Mouse (Mus musculus): Measurements from ENCODE around the gene Pnn.
A peak's percentile ranks its signal among the peaks of the same experiment; 100 is the strongest.
"Not testable (repeated sequence)": the region's sequence is repeated elsewhere in the genome, so short reads cannot be mapped to it uniquely, and the experiment has no call there.

The Pnn gene

DNA sequence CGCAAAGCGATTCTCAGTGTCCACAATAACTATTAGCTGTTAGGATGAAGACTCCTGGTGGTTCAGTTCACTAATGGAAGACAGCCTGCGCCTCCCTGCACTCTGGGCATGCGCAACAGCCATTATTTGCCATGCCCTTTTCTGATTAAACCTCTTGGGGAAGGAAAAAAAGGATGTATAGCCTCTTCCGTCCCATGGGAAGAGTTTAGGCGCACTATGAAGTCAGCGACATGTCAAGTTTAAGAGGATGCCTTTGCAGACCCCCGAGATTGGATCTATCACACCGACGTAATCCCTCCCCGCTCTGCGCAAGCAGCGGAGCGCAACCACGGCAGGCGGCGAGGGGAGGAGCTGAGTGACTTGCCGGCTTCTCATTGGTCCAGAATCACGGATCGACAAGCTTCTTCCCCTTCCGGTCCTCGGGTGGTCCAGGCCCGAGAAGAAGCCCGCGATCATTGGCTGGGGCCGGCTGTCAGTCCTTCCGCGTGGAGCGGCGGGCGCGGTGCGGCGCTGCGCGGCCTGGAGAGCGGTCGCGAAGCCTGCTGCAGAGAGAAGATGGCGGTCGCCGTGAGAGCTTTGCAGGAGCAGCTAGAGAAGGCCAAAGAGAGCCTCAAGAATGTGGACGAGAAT lies at the start of gene Pnn:
TSS of gene Pnn (plus strand) at position 437 of the 630 bp plus-strand sequence.
- DNase-seq (ENCODE audit: low spot score in 2 of 2): peak; percentile 96 to 98

- no peak for DNase-seq (ENCODE audit: low spot score in 2 of 2)
These were observed 48.7 kb upstream of the Pnn start for GRCm38 (mm10) chr12:59017970-59018369.

DNA sequence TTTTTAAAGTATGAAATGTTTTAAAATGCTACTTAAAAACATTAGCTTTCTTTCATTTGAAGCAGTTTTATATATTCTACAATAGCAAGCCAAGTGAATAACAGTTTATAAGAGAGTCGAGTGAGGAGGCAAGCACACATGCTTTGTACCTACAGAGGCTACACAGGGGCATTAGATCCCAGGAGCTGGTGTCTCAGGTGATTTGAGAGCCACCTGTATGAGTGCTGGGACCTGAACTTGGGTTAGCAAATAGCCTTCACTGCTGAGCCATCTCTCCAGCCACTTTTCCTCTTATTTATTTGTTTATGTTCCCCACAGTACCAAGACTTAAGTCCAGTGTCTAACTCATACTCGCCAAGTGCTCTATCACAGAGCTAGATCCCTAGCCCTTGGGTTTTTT lies 46.8 kb upstream of the Pnn start:
- DNase-seq (ENCODE audit: low spot score in 2 of 2): no peak

GRCm38 (mm10) chr12:59021306-59021705 lies 45.4 kb upstream of the Pnn start:
- DNase-seq (ENCODE audit: low spot score in 2 of 2): no peak

DNA sequence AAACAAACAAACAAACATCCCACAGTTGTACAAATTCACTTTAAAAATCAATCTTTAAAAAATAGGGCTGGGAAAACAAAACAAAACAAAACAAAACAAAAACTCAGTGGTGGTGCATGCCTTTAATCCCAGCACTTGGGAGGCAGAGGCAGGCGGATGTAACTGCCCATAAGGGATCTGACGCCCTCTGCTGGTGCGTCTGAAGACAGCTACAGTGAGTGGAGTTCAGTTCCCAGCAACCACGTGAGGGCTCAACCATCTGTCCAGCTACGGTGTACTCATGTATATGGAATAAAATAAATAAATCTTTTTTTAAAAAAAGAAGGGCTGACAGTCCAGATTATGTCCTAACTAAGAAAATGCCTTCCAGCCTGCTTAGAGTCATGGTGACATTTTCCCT lies 34.6 kb upstream of the Pnn start:
- no peak for DNase-seq (ENCODE audit: low spot score in 2 of 2)

DNA sequence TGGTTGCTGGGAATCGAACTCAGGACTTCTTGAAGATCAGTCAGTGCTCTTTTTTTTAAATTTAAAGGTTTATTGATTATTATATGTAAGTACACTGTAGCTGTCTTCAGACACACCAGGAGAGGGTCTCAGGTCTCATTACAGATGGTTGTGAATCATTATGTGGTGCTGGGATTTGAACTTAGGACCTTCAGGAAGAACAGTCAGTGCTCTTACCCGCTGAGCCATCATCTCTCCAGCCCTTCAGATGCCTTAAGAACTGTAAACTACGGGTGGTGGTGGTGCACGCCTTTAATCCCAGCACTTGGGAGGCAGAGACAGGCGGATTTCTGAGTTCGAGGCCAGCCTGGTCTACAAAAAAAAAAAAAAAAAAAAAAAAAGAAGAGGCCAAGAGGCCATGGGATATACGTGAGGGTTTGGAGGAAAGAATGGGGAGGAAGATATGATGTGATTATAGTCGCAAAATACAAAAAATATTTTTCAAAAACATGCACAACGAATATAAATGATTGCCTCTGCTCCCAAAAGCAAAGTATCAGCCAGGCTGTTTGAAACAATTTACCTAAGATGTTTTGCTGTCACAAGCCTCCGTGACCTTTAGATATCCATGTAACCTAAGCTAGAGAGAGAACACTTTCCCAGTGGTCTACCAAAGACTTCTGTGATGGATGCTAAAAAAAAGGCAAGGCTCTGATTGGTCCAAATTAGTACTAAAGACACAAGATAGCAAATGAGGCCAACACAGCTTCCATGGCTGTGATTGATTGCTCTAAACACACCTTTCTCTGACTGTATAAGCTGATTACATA lies 27.3 kb upstream of the Pnn start:
- no peak for DNase-seq (ENCODE audit: low spot score in 2 of 2)

DNA sequence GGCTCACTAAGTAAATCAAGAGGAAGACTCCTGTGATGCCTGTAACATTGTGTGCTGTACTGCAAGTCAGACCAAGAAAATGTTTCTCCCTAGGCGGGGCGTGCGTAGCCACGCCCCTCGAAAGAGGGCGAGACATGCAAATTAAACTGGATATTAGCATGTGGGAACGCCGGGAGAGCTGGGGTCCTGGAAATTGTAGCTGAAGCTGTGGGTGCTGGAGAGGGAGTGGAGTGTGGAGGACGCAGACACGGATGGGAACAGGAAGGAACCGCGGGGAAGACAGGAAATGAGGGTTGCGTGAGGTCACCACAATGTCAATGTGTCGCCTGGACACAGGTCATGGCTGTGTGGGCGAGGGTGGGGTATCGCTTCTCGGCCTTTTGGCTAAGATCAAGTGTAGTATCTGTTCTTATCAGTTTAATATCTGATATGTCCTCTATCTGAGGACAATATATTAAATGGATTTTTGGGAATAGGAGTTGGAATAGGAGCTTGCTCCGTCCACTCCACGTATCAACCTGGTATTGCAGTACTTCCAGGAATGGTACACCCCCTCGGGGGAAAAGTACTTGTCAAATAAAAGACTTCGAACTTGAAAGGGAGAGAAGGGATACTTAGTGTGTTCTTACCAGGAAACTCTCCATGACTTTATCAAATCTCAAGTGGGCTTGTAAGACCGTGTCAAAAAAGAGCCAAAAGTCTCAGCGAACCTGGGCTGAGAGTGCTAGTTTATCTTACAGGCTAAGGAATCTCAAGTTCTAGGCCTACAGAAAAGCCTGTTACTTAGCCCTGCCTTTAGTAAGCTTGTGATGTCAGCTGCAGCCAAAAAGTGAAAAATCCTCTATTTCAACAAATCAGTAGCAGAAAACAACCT lies 26.5 kb upstream of the Pnn start:
- no peak for DNase-seq (ENCODE audit: low spot score in 2 of 2)

- no peak for DNase-seq (ENCODE audit: low spot score in 2 of 2)
These were observed 25.8 kb upstream of the Pnn start for GRCm38 (mm10) chr12:59040851-59041250.

DNA sequence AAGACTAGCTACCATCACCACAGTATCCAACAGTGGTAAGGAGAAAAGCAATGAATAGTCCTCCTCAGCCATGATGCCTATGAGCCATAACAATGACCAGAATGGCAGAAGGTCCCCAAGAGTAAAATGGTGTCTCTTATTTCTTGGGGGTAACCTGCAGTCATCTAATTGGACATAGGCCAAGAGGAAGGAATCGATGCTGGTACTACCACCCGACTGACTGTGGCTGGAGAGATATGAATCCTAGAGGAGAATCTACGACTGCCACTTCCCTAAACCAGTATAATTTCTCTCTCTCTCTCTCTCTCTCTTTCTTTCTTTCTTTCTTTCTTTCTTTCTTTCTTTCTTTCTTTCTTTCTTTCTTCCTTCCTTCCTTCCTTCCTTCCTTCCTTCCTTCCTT lies 14.2 kb upstream of the Pnn start:
- DNase-seq (ENCODE audit: low spot score in 2 of 2): no peak

DNA sequence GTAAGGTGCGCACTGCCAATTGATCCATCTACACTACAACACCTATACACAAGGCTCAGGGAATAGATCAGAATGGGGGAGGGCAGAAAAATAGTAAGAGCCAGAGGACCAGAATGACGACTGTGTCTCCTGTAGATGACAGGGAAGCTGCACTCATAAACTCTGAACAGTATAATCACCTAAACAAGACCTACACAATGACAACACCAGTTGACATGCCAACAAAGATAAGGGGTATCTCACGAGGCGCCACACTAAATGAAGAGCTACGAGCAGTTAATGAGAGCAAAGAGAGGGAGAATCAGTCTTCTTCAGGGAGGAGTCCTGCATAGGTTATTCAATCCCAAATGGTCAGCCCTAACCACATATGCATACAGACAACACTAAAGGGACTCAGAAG lies 13.5 kb upstream of the Pnn start:
- DNase-seq (ENCODE audit: low spot score in 2 of 2): no peak

DNA sequence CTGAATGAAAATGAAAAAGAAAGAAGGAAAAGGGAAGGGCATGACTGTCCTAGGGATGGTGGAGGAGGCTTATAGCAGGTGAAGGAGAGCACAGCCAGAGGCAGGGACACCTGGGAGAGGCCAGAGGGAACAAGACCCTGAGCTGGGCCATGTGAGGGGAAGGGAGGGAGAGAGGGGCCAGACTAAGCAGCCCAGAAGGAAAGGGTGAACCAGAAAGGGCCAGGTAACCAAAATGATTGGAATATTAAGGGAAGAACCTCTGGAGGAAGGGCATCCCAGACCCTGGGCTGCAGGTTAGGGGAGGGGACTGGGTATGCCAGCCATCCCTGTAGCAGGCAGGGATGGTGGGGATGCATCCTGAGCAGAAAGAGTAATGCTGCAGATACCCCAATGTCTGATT lies 12.7 kb upstream of the Pnn start:
- no peak for DNase-seq (ENCODE audit: low spot score in 2 of 2)

GRCm38 (mm10) chr12:59055196-59055850 lies 11.4 kb upstream of the Pnn start:
- no peak for DNase-seq (ENCODE audit: low spot score in 2 of 2)

DNA sequence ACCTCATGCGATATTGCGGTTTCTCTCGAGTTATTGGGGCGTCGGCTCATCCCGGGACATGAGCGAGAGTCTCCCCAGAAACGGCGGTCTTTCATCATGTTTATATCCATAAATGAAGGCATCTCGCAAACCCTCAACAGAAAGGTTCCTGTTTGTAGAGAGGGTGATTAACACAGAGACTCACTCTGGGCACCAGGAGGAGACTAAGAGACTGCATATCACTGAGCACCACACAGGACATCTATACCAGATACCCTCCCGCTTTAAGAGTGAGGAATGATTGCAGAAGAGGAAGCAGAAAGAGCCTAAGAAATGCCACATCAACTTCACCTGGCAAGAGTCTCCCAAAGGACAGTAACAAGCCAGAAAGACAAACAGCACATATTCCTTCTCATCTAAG lies 10.5 kb upstream of the Pnn start:
- no peak for DNase-seq (ENCODE audit: low spot score in 2 of 2)

- DNase-seq (ENCODE audit: low spot score in 2 of 2): not testable (repeated sequence)
These were observed 8.4 kb upstream of the Pnn start for GRCm38 (mm10) chr12:59058242-59058641.

DNA sequence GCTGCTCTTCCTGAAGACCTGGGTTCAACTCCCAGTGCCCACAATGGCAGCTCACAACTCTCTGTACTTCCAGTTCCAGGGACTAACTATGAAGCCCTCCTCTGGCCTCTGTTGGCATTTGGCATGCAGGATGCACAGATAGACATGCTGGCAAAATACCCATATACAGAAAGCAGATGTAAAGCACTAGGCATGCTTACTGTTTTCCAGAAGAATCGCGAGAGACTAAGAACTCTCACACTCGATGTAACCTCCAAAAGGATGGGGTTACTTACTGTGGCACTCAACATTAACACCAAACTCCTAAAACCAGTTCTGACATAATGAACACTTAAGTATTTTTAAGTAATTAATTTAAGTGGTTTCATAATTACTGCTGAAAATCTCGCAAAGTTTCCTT lies 6.4 kb upstream of the Pnn start:
- DNase-seq (ENCODE audit: low spot score in 2 of 2): no peak

- DNase-seq (ENCODE audit: low spot score in 2 of 2): peak in 1 of 2 experiments; percentile 78
These were observed 5.6 kb upstream of the Pnn start, which contains the start of gene Trappc6b for GRCm38 (mm10) chr12:59060993-59061595. Gene Trappc6b, minus strand, starts transcription at chr12:59061472.

DNA sequence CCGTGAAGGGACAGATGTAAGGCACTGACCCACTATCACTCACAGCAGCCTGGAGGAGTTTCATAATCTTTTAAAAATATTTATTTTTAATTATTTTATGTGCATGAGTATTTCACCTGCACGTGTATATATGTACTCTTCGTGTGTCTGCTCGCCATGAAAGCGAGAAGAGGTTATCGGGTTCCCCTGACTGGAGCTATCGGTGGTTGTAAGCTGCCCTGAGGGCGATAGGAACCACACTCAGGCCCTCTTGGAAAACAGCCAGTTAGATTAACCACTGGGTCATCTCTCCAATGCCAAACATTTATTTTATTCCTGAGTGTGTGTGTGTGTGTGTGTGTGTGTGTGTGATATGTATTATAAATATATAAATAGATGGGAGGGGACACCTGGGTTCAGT lies 1.8 kb upstream of the Pnn start:
- no peak for DNase-seq (ENCODE audit: low spot score in 2 of 2)

DNA sequence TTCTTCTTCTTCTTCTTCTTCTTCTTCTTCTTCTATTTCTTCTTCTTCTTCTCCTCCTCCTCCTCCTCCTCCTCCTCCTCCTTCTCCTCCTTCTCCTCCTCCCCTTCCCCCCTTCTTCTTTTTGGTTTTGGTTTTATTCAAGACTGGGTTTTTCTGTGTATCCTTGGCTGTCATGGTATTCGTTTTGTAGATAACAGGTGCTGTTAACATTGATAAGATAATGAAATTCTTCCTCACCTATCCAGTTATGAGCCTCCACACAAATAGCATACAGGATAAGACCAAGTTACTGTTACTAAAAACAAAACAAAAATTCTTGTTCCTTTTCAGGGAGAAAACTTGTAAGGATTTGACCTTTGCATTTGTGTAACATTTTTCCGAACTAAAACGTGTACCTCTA lies 908 bp upstream of the Pnn start:
- DNase-seq (ENCODE audit: low spot score in 2 of 2): no peak

GRCm38 (mm10) chr12:59067095-59067494 lies 411 bp downstream of the Pnn start:
- DNase-seq (ENCODE audit: low spot score in 2 of 2): no peak

- no peak for DNase-seq (ENCODE audit: low spot score in 2 of 2)
These were observed 2.1 kb downstream of the Pnn start for GRCm38 (mm10) chr12:59068791-59069190.

DNA sequence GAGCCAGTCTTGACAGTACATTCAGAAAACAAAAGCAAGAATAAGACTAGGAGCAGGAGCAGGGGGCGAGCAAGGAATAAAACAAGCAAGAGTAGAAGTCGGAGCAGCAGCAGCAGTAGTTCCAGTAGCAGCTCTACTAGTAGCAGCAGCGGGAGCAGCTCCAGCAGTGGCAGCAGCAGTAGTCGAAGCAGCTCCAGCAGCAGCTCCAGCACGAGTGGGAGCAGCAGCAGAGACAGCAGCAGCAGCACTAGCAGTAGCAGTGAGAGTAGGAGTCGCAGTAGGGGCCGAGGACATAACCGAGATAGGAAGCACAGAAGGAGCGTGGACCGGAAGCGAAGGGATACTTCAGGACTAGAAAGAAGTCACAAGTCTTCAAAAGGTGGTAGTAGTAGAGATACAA lies 5.6 kb downstream of the Pnn start:
- DNase-seq (ENCODE audit: low spot score in 2 of 2): peak in 1 of 2 experiments; percentile 34
